8 mouse cellular contexts compared by ENCODE assay signal in the genomic region with DNA sequence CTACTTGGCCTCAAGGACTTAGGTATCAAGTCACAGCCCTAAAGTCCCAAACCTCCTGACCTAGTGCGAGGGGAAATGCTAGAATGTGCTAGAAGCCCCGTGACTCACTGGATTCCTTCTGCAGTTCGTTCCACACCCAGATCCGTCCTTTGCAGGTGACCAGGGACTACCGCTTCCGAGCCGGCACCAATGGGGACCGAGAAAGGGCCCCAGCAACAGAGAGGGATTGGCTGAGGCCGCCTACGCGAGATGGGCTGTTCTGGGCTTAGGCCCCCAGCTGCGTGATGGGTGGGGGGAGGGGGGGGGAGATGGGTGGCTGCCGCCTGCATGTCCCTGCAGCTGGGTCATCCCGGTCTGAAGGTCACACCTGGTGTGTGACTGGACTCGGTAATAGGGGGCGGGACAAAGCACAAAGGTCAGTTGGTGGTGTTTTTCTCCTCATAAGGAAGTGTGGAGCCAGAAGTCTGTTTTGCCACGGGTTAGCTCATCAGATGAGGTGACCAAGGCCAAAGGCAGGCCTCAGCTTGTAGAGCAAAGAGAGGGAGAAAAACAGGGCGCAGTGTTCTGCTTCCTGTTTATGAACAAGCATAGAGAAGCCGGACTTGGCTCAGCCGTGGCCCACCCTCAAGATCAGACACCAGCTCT. TPM values are rescaled to one million over a fixed set of nuclear protein-coding genes. Genes with fewer than 3 reads are reported as not detected.
DNase-seq lines count a peak whose midpoint lies in the region; ATAC-seq lines count a peak whose summit lies in the region.

No protein-coding gene starts in this region.

- H3K27me3 ChIP-seq in intestine, embryonic 14.5 days (replicated peaks; ENCODE audit: control insufficient read depth, insufficient read depth, low read length) = no peaks in the 10 kb centered on the region

- peak overlapping the region; percentile 54 for H3K4me2 ChIP-seq in intestine, embryonic 14.5 days (ENCODE audit: low read length)

- H3K9ac ChIP-seq in intestine, embryonic 14.5 days (ENCODE audit: low read length) = peak overlapping the region; percentile 53

- intact Hi-C loops in left cerebral cortex, postnatal 14 days (cut with DNase I) = no loop called here

- WGBS in intestine, embryonic 14.5 days = 1% methylated on average over 20 of the region's 20 CpGs

- DNase-seq in adrenal gland, adult 18-20 months (ENCODE audit: low spot score in 2 of 2) = peak; percentile 93 to 94
- peak; percentile 95 for DNase-seq in embryo, embryonic 11 days
- DNase-seq in gastrocnemius, postnatal 25 days = peak; percentile 98
- DNase-seq in intestine, embryonic 14.5 days (ENCODE audit: low spot score) = peak; percentile 95
- DNase-seq in left cerebral cortex, postnatal 14 days (ENCODE audit: low spot score in 2 of 2) = peak; percentile 97 to 98
- peak; percentile 96 for DNase-seq in mesoderm, embryonic 11.5 days (ENCODE audit: low read depth, low spot score)
- DNase-seq in right cerebral cortex, postnatal 36 days (ENCODE audit: low spot score in 2 of 2) = peak; percentile 94 to 96
- peak; percentile 99 for DNase-seq in yolk sac, embryonic 10.5 days (ENCODE audit: low spot score)

- H3K4me3 ChIP-seq in intestine, embryonic 14.5 days (ENCODE audit: low read depth, low read length) = peak overlapping the region; percentile 33

- peak overlapping the region; percentile 97 for H3K27ac ChIP-seq in intestine, embryonic 14.5 days (ENCODE audit: low read depth)

- peaks cover 28% of the 10 kb centered on the region for H3K4me1 ChIP-seq in intestine, embryonic 14.5 days (replicated peaks; ENCODE audit: control insufficient read depth, insufficient read depth, low read length)

- no peaks in the 10 kb centered on the region for H3K9me3 ChIP-seq in intestine, embryonic 14.5 days (ENCODE audit: control insufficient read depth, low read length)

- peaks cover 4% of the 10 kb centered on the region for H3K36me3 ChIP-seq in intestine, embryonic 14.5 days (ENCODE audit: control insufficient read depth, insufficient read depth, low read length)

- peak; percentile 92 for ATAC-seq in intestine, embryonic 14.5 days (replicated peaks; ENCODE audit: low FRiP score, low TSS enrichment, low read depth)

RNA-seq across cellular contexts. Expression of gene Ubc, which starts 3.1 kb away (rescaled TPM):
- total RNA-seq in adrenal gland, adult 18-20 months (2021) = 1,000 to 10,000 TPM; 1,721 to 2,004 TPM
- 1,000 to 10,000 TPM in 1 of 2 experiments, 100 to 1,000 TPM in 1; 606 to 1,413 TPM for total RNA-seq in gastrocnemius, postnatal 25 days (2021)
- 949 and 989 TPM in 2 replicates for polyA plus RNA-seq in intestine, embryonic 14.5 days (2014; fragmentation: Nextera tagmentation; extraction: Ambion mirVana)
- total RNA-seq in left cerebral cortex, postnatal 14 days (2021) = 100 to 1,000 TPM; 752 to 821 TPM

RNA-seq across cellular contexts. Expression of gene Gm10382, which starts 4.0 kb away (rescaled TPM):
- total RNA-seq in adrenal gland, adult 18-20 months (2021) = under 1 TPM; 0.42 to 0.50 TPM
- not detected for total RNA-seq in gastrocnemius, postnatal 25 days (2021)
- 0.15 and 0.30 TPM in 2 replicates for polyA plus RNA-seq in intestine, embryonic 14.5 days (2014; fragmentation: Nextera tagmentation; extraction: Ambion mirVana)
- under 1 TPM in 1 of 2 experiments, not detected in 1; 0.37 TPM for total RNA-seq in left cerebral cortex, postnatal 14 days (2021)

RNA-seq across cellular contexts. Expression of gene Dhx37, which starts 40.8 kb away (rescaled TPM):
- total RNA-seq in adrenal gland, adult 18-20 months (2021) = 10 to 100 TPM; 16.7 to 19.3 TPM
- 1 to 10 TPM; 3.6 to 3.8 TPM for total RNA-seq in gastrocnemius, postnatal 25 days (2021)
- 9.6 and 11.3 TPM in 2 replicates for polyA plus RNA-seq in intestine, embryonic 14.5 days (2014; fragmentation: Nextera tagmentation; extraction: Ambion mirVana)
- 10 to 100 TPM; 10.1 to 10.9 TPM for total RNA-seq in left cerebral cortex, postnatal 14 days (2021)

RNA-seq across cellular contexts. Expression of gene Bri3bp, which starts 48.3 kb away (rescaled TPM):
- total RNA-seq in adrenal gland, adult 18-20 months (2021) = 10 to 100 TPM; 18.7 to 32.1 TPM
- total RNA-seq in gastrocnemius, postnatal 25 days (2021) = 1 to 10 TPM; 3.5 to 4.7 TPM
- polyA plus RNA-seq in intestine, embryonic 14.5 days (2014; fragmentation: Nextera tagmentation; extraction: Ambion mirVana) = 48.4 and 50.9 TPM in 2 replicates
- total RNA-seq in left cerebral cortex, postnatal 14 days (2021) = 10 to 100 TPM; 81.0 to 85.6 TPM

RNA-seq across cellular contexts. Expression of gene Scarb1, which starts 52.2 kb away (rescaled TPM):
- total RNA-seq in adrenal gland, adult 18-20 months (2021) = 1,000 to 10,000 TPM; 2,973 to 3,724 TPM
- total RNA-seq in gastrocnemius, postnatal 25 days (2021) = 10 to 100 TPM; 11.7 to 25.2 TPM
- 47.6 and 50.8 TPM in 2 replicates for polyA plus RNA-seq in intestine, embryonic 14.5 days (2014; fragmentation: Nextera tagmentation; extraction: Ambion mirVana)
- total RNA-seq in left cerebral cortex, postnatal 14 days (2021) = 10 to 100 TPM; 36.9 to 41.1 TPM

Comparison
In these comparisons a context has a peak if more than half of its experiments do, and no peak if none do; other contexts are left out.
1. Peak in every context shown above with its lines: DNase-seq, ATAC-seq, H3K4me3 ChIP-seq and H3K27ac ChIP-seq.